Mouse (Mus musculus) ES-CJ7 (cell line): ENCODE results near the gene Spin1.

ENCODE experiments used
- DNase-seq: peaks from one replicate; pipeline ENCODE4 v3.0.0; 2011; ENCODE audit warnings: low read depth, low spot score

Gene Spin1

GRCm38 (mm10) chr13:51136315-51136714 is 35.6 kb downstream of the Spin1 start:
- DNase-seq = no peak

GRCm38 (mm10) chr13:51136996-51137701 is 36.5 kb downstream of the Spin1 start:
- no peak for DNase-seq

GRCm38 (mm10) chr13:51137702-51138031 is 37.0 kb downstream of the Spin1 start:
- DNase-seq = peak; percentile 38

GRCm38 (mm10) chr13:51147106-51147505 is 46.4 kb downstream of the Spin1 start:
- DNase-seq = no peak

GRCm38 (mm10) chr13:51152966-51153669 is 52.4 kb downstream of the Spin1 start:
- no peak for DNase-seq

GRCm38 (mm10) chr13:51153670-51154030 is 53.0 kb downstream of the Spin1 start:
- no peak for DNase-seq

- no peak for DNase-seq
Measured at GRCm38 (mm10) chr13:51155178-51156013, 54.7 kb downstream of the Spin1 start.

- no peak for DNase-seq
Measured at GRCm38 (mm10) chr13:51156014-51156386, 55.3 kb downstream of the Spin1 start.

GRCm38 (mm10) chr13:51157291-51157690 is 56.6 kb downstream of the Spin1 start:
- DNase-seq = no peak

- no peak for DNase-seq
Measured at GRCm38 (mm10) chr13:51161672-51162071, 61.0 kb downstream of the Spin1 start.

GRCm38 (mm10) chr13:51162246-51162645 is 61.6 kb downstream of the Spin1 start:
- no peak for DNase-seq

- DNase-seq = no peak
Measured at GRCm38 (mm10) chr13:51166711-51167110, 66.0 kb downstream of the Spin1 start.

GRCm38 (mm10) chr13:51170215-51170614 is 69.5 kb downstream of the Spin1 start:
- DNase-seq = no peak

- peak; percentile 63 for DNase-seq
Measured at GRCm38 (mm10) chr13:51170691-51171680, 70.3 kb downstream of the Spin1 start, which contains the start of gene Nxnl2. TSS of gene Nxnl2 (plus strand) at chr13:51171022.

GRCm38 (mm10) chr13:51172601-51173000 is 71.9 kb downstream of the Spin1 start:
- no peak for DNase-seq

GRCm38 (mm10) chr13:51178932-51179331 is 78.3 kb downstream of the Spin1 start:
- no peak for DNase-seq

GRCm38 (mm10) chr13:51179362-51179761 is 78.7 kb downstream of the Spin1 start:
- DNase-seq = no peak

- DNase-seq = no peak
Measured at GRCm38 (mm10) chr13:51182236-51182635, 81.6 kb downstream of the Spin1 start.

GRCm38 (mm10) chr13:51184896-51185295 is 84.2 kb downstream of the Spin1 start:
- DNase-seq = no peak

GRCm38 (mm10) chr13:51190336-51190735 is 89.7 kb downstream of the Spin1 start:
- no peak for DNase-seq
